Mouse (Mus musculus): ENCODE data around the gene Slc5a8. TPM values are rescaled to one million over a fixed set of nuclear protein-coding genes. Genes with fewer than 3 reads are reported as not detected.

Gene Slc5a8
- total RNA-seq, 1 experiment from 2014 or later: not detected

GRCm38 (mm10) chr10:88970951-88971725 is 85.3 kb downstream of the Slc5a8 start:
- ATAC-seq (replicated peaks; ENCODE audit: low read depth, poor library complexity, severe bottlenecking): no peak

DNA sequence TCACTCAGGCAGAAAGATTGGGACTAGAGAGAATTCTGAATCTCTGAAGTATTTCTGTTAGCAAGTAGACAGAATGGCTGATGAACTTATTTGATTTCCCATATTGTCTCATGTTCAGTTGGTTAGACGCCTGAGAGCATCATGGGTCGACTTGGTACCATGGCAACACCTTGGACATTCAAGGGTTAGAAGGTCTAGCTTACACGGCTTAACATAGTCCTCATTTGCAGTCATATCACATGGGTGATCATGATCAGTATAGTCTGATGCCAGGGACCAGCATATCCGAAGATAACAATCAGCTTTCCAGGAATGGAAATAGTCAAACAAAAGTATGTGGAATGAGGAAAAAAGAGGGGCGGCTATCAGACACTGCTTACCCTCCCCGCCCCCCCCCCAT is 93.1 kb downstream of the Slc5a8 start:
- ATAC-seq (replicated peaks; ENCODE audit: low read depth, poor library complexity, severe bottlenecking): no peak

Other genes starting within 250 kb of the Slc5a8 start
- 1.1 and 4.2 TPM in 2 replicates for gene Spic, start 201.0 kb upstream of the Slc5a8 start, total RNA-seq (2017)
- 88.6 and 96.6 TPM in 2 replicates for gene Arl1, start 155.1 kb upstream of the Slc5a8 start, total RNA-seq (2017)
- gene Utp20, start 59.2 kb upstream of the Slc5a8 start, total RNA-seq (2017): 30.8 and 48.8 TPM in 2 replicates